Mouse (Mus musculus): ENCODE measurements around the gene Sox12. TPM values are rescaled to one million over a fixed set of nuclear protein-coding genes. Genes with fewer than 3 reads are reported as not detected.

Sox12 gene
- polyA plus RNA-seq, 1 experiment from 2014 or later, result 19.6 TPM

DNA sequence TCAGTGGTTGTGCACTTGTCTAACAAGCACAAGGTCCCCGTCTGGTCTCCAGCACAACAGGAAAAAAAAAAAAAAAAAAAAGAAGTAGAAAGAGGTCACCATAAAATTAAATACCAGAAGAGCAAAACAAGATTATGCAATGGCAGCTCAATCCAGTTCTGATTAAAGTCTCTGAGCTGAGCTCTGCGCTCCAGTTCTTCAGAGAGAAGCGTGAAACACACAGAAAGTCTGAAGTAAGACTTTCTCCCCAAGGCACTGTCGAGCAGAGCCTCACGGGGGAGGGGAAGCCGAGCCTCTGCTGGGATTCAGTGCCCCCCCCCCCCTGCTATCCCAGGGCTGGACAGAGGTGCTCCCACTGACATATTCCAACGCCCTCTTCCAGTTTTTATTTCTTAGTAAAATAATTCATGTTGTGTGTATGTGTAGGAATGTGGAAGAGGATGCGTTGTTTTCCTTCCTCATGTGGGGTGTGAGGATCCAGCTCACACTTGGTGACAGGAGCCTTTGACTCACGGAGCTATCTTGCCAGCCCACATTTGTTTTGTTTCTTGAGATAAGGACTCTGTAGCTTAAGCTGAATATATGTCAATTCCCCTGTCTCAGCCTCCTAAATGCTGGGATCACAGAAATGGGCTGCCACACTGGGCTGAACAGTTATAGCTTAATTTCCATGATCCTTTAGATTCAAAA, 50.9 kb downstream of the Sox12 start:
- 49% methylated on average over 9 of the region's 9 CpGs for WGBS
- H3K27me3 ChIP-seq, result peaks cover 13% of the 10 kb centered on the region
- no peak overlapping the region for H3K27ac ChIP-seq
- no peaks in the 10 kb centered on the region for H3K36me3 ChIP-seq
- no peak overlapping the region for H3K4me3 ChIP-seq
- no peak for ATAC-seq (ENCODE audit: low FRiP score)
- H3K4me1 ChIP-seq, result peaks cover 14% of the 10 kb centered on the region
- H3K9ac ChIP-seq, result no peak overlapping the region; the same call in 1 of the 2 replicates
- no peaks in the 10 kb centered on the region for H3K9me3 ChIP-seq (replicated peaks)
- no peak overlapping the region for H3K4me2 ChIP-seq (replicated peaks)

DNA sequence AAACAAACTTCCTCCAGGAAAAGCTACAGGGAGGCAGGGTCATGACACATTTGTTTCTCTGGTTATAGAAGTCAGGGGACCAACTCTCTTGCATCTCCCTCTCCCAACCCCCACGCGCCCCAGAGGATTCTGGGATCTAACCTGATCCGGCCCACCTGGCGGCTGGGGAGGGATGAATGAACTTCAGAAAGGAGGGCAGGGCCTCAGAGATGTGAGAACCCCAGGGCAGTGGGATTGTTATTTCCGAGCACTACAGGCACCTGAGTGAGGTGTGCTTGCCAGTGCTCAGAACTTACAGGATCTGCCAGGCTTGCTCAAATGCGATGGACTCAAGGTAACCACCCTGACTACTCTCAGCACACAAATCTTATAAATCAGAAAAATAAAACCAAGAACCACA, 52.5 kb downstream of the Sox12 start:
- no peak overlapping the region for H3K27ac ChIP-seq
- no peak overlapping the region for H3K4me2 ChIP-seq (replicated peaks)
- H3K27me3 ChIP-seq, result peaks cover 13% of the 10 kb centered on the region
- H3K9ac ChIP-seq, result no peak overlapping the region
- no peaks in the 10 kb centered on the region for H3K9me3 ChIP-seq (replicated peaks)
- H3K36me3 ChIP-seq, result no peaks in the 10 kb centered on the region
- ATAC-seq (ENCODE audit: low FRiP score), result no peak
- H3K4me1 ChIP-seq, result peaks cover 14% of the 10 kb centered on the region
- H3K4me3 ChIP-seq, result no peak overlapping the region
- 62% methylated on average over 6 of the region's 6 CpGs for WGBS

GRCm38 (mm10) chr2:152344909-152345308, 53.0 kb downstream of the Sox12 start:
- Histone ChIP-seq H3K36me3 (no peaks in the 10 kb centered on the region), H3K27ac (no peak overlapping the region), H3K27me3 (peaks cover 13% of the 10 kb centered on the region), H3K4me3 (peak overlapping the region; percentile 52; the same call in 1 of the 2 replicates), H3K9me3 (replicated peaks) (no peaks in the 10 kb centered on the region), H3K9ac (no peak overlapping the region), H3K4me1 (peaks cover 14% of the 10 kb centered on the region), H3K4me2 (replicated peaks) (no peak overlapping the region)
- WGBS, result 60% methylated on average over 5 of the region's 5 CpGs
- ATAC-seq (ENCODE audit: low FRiP score), result no peak

DNA sequence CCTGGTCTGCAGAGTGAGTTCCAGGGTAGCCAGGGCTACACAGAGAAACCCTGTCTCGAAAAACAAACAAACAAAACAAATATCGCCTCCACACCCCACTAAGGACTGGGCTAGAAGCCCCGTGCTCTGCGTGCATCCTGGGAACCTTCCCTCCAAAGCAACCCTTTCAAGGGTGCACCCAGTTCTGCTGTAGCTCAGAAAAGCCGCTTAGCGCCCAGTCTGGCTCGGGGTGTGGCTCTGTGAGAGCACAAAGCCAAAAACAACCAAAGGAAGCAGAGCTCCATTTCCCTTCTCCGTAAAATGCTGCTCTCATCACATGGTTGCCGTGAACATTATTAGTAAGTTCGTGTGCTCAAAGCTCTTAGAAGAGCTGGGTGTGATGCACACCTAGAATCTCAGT, 53.5 kb downstream of the Sox12 start:
- ATAC-seq (ENCODE audit: low FRiP score), result peak; percentile 16; the same call in 1 of the 2 replicates
- peak overlapping the region; percentile 60 for H3K9ac ChIP-seq
- 11% methylated on average over 10 of the region's 10 CpGs for WGBS
- H3K4me1 ChIP-seq, result peaks cover 14% of the 10 kb centered on the region
- no peaks in the 10 kb centered on the region for H3K9me3 ChIP-seq (replicated peaks)
- H3K27ac ChIP-seq, result no peak overlapping the region
- H3K27me3 ChIP-seq, result peaks cover 13% of the 10 kb centered on the region
- peak overlapping the region; percentile 52 for H3K4me3 ChIP-seq
- no peaks in the 10 kb centered on the region for H3K36me3 ChIP-seq
- peak overlapping the region; percentile 93 for H3K4me2 ChIP-seq (replicated peaks)

Other genes starting within 250 kb of the Sox12 start
- gene Csnk2a1, start 171.2 kb downstream of the Sox12 start, polyA plus RNA-seq (2016; fragmentation: Nextera tagmentation; extraction: Ambion mirVana), result 88.4 and 90.6 TPM in 2 replicates
- 41.5 and 43.5 TPM in 2 replicates for gene Tbc1d20, start 104.2 kb downstream of the Sox12 start, polyA plus RNA-seq (2016; fragmentation: Nextera tagmentation; extraction: Ambion mirVana)
- 91.5 and 91.9 TPM in 2 replicates for gene Rbck1, start 65.4 kb downstream of the Sox12 start, polyA plus RNA-seq (2016; fragmentation: Nextera tagmentation; extraction: Ambion mirVana)
- gene Trib3, start 54.0 kb downstream of the Sox12 start, polyA plus RNA-seq (2016; fragmentation: Nextera tagmentation; extraction: Ambion mirVana), result 3.0 and 3.5 TPM in 2 replicates
- 14.4 and 15.0 TPM in 2 replicates for gene Nrsn2, start 21.4 kb downstream of the Sox12 start, polyA plus RNA-seq (2016; fragmentation: Nextera tagmentation; extraction: Ambion mirVana)
- gene Zcchc3, start 17.0 kb upstream of the Sox12 start, polyA plus RNA-seq (2016; fragmentation: Nextera tagmentation; extraction: Ambion mirVana), result 50.7 and 54.5 TPM in 2 replicates
- gene 6820408C15Rik, start 17.5 kb upstream of the Sox12 start, polyA plus RNA-seq (2016; fragmentation: Nextera tagmentation; extraction: Ambion mirVana), result 2.0 and 3.6 TPM in 2 replicates
- gene Defb23, start 66.6 kb upstream of the Sox12 start, polyA plus RNA-seq (2016; fragmentation: Nextera tagmentation; extraction: Ambion mirVana), result not detected in 2 replicates
- not detected in 2 replicates for gene Defb20, start 79.0 kb upstream of the Sox12 start, polyA plus RNA-seq (2016; fragmentation: Nextera tagmentation; extraction: Ambion mirVana)
- gene Defb22, start 92.1 kb upstream of the Sox12 start, polyA plus RNA-seq (2016; fragmentation: Nextera tagmentation; extraction: Ambion mirVana), result not detected in 2 replicates
- gene Defb26, start 113.6 kb upstream of the Sox12 start, polyA plus RNA-seq (2016; fragmentation: Nextera tagmentation; extraction: Ambion mirVana), result not detected in 2 replicates
- not detected in 2 replicates for gene Defb28, start 120.2 kb upstream of the Sox12 start, polyA plus RNA-seq (2016; fragmentation: Nextera tagmentation; extraction: Ambion mirVana)
- not detected in 2 replicates for gene Defb29, start 142.0 kb upstream of the Sox12 start, polyA plus RNA-seq (2016; fragmentation: Nextera tagmentation; extraction: Ambion mirVana)
- not detected in 2 replicates for gene Gm17416, start 171.3 kb upstream of the Sox12 start, polyA plus RNA-seq (2016; fragmentation: Nextera tagmentation; extraction: Ambion mirVana)
- gene Defb21, start 174.7 kb upstream of the Sox12 start, polyA plus RNA-seq (2016; fragmentation: Nextera tagmentation; extraction: Ambion mirVana), result not detected in 2 replicates
- not detected in 2 replicates for gene Defb19, start 182.2 kb upstream of the Sox12 start, polyA plus RNA-seq (2016; fragmentation: Nextera tagmentation; extraction: Ambion mirVana)
- gene Defb45, start 201.3 kb upstream of the Sox12 start, polyA plus RNA-seq (2016; fragmentation: Nextera tagmentation; extraction: Ambion mirVana), result not detected in 2 replicates
- not detected in 2 replicates for gene Defb36, start 206.3 kb upstream of the Sox12 start, polyA plus RNA-seq (2016; fragmentation: Nextera tagmentation; extraction: Ambion mirVana)
- gene Defb25, start 225.0 kb upstream of the Sox12 start, polyA plus RNA-seq (2016; fragmentation: Nextera tagmentation; extraction: Ambion mirVana), result not detected in 2 replicates
- gene Rem1, start 228.9 kb upstream of the Sox12 start, polyA plus RNA-seq (2016; fragmentation: Nextera tagmentation; extraction: Ambion mirVana), result 0.72 and 0.82 TPM in 2 replicates

Measured in hindbrain, embryonic 12.5 days (tissue).